Mouse (Mus musculus): ENCODE data around the gene Il4ra.

The Il4ra gene

DNA sequence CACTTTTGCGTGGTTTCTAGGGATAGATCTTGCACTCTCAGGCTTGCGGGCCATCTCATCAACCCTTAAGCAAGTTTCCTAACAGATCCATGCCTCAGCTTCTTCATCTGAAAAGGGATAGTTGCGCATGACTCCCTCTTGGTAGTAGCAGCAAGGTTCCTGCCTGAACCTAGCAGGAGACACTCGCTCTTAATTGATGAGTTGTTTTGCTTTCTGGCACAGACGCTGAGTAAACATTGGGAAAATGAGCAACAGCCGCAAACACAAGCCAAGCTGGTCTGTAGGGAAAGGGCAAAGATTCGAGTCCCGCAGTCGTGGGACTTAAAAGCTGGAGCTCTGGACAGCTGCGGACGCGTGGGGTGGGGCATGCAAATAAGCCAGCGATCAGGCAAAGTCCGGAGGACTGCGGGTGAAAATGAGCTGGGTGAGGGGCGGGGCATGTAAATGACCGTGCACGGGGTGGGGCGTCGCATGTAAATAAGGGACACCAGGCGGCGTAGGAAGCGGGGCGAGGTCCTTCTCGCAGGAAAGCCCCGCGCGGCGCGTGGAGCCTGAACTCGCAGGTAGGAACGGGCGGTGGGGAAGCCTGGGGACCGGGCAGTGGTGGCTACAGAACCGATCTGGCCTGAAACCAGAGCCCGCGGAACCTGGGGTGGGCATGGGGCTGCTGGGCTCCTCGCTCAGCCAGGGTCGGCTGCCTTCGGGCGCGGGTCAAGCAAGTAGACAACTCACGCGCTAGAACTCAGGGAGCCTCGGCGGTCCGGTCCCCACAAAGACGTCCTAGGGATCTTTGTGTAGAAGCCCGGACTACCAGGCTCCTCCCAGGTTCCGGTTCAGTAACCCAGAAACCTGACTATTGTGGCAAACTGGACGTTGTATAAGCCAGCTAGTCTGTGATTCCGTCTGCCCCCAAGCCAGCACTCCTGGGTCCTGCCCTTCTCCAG lies at the start of gene Il4ra:
Gene Il4ra, plus strand, starts transcription at position 355 of the 944 bp plus-strand sequence.
- DNase-seq (ENCODE audit: low spot score) = peak; percentile 80

DNA sequence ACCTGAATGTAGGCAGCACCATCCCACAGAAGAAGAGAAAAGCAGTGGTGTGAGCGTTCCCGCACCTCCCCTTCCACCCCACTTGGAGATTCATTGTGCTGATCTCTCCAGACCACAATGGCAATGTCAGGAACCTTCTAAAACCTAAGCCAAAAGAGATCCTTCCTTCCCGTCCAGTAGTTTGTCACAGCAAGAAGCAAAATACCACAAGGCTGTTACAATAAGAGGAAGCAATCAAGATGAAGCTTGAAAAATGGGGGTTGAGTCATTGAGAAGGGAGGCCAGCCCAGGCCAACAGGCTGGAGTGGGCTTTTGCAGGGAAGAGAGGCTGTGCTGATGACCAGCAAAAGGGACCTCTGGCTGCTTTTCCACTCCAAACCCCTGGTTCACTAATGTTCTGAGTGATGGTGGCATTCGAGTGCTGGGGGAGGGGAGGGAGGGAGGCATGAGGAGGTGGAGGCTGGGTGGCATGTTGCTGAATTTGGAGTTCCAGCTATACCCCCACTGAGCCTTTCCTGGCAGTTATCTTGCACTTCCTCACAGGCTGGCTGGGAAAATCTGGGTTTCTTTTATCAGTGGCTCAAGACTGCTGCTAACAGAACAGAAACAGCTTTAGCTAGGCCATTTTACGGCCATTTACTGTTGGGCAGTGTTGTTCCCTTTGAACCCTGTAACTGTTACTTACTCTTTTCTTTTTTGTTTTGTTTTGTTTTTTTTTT lies 48.4 kb upstream of the Il4ra start:
- no peak for DNase-seq (ENCODE audit: low spot score)

DNA sequence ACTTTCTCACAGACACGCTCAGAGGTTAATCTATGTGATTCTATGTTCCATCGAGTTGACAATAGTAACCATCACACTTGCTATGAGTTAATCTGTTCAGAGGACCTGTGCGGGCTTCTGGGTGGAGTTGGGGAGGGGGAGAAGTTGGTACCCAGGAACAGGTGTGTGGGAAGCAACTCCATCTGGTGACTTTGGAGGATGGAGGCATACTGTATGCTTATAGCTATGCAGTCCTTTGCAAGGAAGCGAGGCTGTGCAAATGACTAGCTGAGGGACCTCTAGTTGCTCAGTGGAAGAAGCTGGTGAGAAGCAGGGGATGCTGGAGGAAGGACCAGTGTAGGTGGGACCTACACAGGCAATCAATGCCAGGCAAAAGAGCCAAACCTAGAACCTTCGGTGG lies 47.3 kb upstream of the Il4ra start:
- no peak for DNase-seq (ENCODE audit: low spot score)

DNA sequence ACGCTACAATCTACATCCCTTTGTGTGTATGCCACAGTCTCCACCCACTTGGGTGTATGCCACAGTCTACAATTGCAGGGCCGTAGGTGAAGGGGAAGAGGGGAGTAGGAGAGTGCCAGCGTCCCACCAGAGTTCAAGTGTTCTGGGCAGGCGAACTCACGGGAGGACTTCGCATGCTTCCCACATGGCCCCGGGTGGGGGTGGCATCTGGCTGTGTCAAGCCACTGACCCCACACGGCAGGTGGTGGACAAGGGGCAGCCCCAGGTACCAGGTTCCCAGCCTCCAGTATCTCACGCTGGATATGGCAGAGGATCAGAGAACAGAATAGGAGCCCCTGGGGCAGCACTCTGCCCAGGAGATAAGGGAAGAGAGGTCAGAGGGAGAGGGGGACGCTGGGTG lies 46.4 kb upstream of the Il4ra start:
- DNase-seq (ENCODE audit: low spot score) = no peak

DNA sequence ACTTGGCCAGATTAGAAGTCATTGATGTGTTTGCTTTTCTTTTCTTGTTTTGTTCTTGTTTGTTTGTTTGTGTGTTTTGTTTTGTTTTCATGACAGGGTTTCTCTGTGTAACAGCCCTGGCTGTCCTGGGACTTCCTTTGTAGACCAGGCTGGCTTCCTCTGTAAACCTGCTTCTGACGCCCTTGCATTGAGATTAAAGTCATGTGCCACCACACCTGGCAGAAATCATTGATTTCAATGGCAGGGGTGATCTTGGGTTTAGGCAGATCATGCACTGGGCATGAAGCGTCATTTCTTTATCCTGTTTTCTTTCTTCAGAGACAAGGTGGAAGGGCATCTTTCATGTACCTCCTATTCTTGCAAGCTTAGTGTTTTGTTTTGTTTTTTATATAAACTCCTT lies 44.6 kb upstream of the Il4ra start:
- no peak for DNase-seq (ENCODE audit: low spot score)

DNA sequence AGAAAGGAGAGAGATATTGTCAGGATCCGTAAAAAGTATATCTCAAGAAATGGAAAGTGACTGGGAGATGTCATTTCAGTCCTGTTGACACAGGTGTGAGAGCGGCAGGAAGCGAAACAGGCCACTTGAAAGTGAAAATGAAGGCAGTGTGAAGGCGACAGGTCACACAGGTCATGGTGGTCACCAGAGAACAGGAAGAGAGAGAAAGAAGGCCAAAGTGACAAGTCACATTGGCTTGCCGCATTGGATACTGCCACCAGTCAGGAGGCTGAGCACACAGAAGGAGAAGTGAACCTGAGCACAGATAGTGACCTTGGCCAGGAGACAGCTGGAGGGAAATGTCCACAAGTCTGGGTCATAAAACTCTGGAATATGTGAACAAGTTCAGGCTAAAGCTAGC lies 40.5 kb upstream of the Il4ra start:
- no peak for DNase-seq (ENCODE audit: low spot score)

- no peak for DNase-seq (ENCODE audit: low spot score)
Measured at GRCm38 (mm10) chr7:125511852-125512251, 40.1 kb upstream of the Il4ra start.

- no peak for DNase-seq (ENCODE audit: low spot score)
Measured at GRCm38 (mm10) chr7:125515081-125515853, 36.7 kb upstream of the Il4ra start.

DNA sequence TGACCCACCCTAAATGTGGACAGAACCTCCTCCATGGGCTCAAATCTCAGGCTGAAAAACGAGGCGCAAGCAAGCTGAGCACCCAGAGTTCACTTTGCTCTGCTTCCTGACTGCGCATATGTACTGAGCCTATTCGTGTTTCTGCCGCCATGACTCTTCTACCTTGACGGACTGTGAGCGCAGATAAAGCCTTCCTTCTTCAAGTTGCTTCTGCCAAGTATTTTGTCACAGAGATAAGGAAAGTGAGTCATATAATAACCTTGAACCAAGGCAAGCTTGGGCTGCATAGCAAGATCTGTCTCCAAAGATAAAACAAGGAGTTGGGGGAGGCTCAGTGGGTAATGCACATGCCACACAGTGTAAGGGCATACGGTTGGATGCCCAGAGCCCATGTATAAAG lies 35.2 kb upstream of the Il4ra start:
- DNase-seq (ENCODE audit: low spot score) = no peak

- no peak for DNase-seq (ENCODE audit: low spot score)
Measured at GRCm38 (mm10) chr7:125517470-125517869, 34.5 kb upstream of the Il4ra start.

DNA sequence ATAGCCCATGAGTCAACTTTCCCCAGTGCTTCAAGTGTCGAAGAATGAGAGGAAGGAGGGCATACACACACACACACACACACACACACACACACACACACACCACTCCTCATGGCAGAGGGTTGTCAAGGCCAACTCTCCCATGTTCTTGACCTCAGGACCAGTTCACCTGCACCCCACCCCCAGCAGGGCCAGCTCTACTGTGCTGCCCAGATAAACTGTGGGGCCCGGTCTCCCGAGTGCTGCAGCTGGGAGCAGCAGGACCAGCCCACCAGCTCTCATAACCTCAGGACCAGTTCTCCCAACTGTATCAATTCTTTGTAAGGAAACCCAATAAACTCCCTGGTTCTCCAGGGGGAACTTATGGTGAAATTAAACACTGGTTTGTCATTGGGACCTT lies 32.2 kb upstream of the Il4ra start:
- no peak for DNase-seq (ENCODE audit: low spot score)

DNA sequence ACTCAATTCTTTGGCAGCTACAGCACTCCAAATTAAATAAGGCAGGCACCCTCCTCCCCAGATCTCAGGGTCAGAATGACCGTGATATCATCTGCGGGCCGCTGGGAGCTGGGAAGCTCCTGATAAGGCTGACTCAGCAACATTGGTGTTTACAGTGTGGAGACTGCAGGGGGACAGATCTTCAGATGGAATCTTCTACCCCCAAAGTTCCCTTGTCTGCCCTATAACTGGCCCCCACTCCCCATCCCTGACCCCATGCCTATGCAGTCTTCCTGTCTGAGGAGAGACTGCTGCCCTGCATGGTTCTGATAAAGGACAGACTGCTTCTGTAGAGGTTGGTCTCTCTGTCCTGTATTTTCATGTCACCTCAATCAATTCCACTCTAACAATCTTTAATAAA lies 28.9 kb upstream of the Il4ra start:
- DNase-seq (ENCODE audit: low spot score) = no peak

GRCm38 (mm10) chr7:125527186-125527585 lies 24.7 kb upstream of the Il4ra start:
- no peak for DNase-seq (ENCODE audit: low spot score)

- no peak for DNase-seq (ENCODE audit: low spot score)
Measured at GRCm38 (mm10) chr7:125527901-125528580, 23.9 kb upstream of the Il4ra start.

DNA sequence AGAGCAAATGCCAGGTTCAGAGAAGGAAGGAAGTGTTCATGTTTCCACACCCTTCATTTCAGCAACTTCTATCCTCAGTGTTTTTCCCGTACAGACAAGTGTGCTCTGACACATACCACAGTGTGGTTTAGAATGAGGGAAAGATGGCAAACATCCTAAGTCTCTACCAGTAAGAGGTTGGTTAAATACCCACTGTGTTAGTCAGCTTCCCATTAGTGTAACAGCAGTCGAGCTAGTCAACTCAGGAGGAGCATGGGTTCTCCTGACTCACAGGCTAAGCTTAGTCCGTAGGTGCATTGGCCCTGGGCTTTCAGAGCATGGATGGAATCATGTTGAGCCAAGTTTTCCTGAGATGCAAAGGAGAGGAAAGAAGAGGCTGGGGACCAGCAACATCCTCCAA lies 12.6 kb upstream of the Il4ra start:
- DNase-seq (ENCODE audit: low spot score) = no peak

- no peak for DNase-seq (ENCODE audit: low spot score)
Measured at GRCm38 (mm10) chr7:125541026-125541425, 10.9 kb upstream of the Il4ra start.

- DNase-seq (ENCODE audit: low spot score) = no peak
Measured at GRCm38 (mm10) chr7:125541821-125542220, 10.1 kb upstream of the Il4ra start.

DNA sequence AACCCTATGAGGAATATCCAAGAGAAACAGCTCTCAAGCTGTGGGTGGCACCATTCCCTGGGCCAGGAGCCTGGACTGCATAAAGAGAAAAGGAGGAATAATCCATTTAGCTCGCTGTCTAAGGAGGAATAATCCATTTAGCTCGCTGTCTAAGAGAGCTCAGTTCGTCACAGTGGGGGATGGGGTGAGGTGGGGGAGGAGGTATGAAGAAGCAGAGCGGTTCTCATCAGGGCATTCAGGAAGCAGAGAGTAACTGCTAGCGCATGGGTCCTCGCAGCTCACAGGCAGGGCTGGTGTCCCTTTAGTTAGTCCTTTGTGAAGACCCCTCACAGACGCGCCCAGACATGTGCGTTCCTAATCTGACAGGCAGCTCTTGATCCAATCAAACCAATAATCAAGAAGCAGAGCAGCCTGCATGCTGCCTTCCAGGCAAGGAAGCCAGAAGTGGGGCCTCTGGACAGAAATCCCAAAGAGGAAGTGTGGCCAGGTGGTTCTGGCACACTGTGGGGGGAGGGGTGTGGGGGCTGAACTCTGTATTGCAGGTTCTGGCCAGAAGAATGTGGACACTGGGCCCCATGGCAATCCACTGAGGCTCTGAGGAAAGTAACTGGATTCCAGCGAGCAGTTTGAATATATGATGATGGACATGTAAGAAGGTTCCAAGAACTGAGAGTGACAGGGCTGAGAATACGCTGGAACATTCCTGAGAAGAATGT lies 9.4 kb upstream of the Il4ra start:
- DNase-seq (ENCODE audit: low spot score) = no peak

GRCm38 (mm10) chr7:125543497-125543896 lies 8.4 kb upstream of the Il4ra start:
- no peak for DNase-seq (ENCODE audit: low spot score)

DNA sequence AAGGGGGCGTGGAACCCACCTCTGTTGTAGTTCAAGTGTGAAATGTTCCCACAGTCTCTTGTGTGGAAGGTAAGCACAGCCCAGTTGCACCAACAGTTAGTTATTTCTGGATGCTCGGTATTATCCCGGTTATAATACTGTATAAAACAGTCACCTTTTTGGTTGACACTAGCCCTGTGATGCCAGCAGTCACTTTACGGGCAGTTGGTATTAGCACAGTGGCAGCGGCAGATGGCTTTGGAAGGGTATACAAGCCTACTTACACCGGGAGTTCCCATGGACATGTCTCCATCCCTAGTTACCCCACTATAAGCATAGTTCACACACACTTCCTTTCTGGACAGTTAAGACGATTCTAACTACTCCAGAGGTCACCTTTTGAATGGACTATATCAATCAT lies 6.6 kb upstream of the Il4ra start:
- DNase-seq (ENCODE audit: low spot score) = no peak

DNA sequence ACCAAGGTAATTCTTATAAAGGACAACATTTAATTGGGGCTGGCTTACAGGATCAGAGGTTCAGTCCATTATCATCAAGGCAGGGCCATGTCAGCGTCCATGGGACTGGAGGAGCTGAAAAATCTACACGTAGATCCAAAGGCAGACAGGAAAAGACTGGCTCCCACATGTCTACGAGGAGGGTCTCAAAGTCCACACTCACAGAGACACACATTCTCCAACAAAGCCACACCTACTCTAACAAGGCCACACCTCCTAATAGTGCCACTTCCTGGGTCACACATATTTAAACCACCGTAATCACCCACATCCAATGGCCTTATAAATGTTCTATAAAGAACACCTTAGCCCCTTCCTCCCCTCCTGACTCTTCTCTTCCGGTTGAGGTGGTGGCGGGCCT lies 5.2 kb upstream of the Il4ra start:
- DNase-seq (ENCODE audit: low spot score) = no peak
